Mouse (Mus musculus): ENCODE results near the gene Gk.

DNA sequence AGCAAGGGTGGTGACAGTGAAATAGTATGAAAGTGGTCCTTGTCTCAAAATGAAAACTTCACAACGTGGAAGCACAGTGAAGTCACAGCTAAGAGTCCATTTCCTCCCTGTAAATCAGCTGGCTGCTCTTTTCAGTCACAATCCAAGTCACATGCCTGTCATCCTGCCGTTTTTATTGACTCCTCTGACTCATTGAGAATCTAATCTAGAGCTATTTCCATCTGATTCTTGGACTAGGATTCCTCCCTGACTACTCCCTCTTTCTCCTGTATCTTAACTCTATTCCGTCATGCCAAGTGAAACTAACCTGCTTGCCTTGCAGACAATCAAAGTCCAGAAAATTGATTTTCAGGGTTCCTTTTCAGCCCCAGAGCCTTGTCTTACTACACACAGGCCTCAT, 20.6 kb downstream of the Gk start:
- TF ChIP-seq EP300 (IDR thresholded peaks at IDR 0.05; ENCODE audit: low read depth) (no peak), CTCF (IDR thresholded peaks at IDR 0.05; ENCODE audit: low read depth) (no peak)
